Mouse (Mus musculus) heart, adult 2 months (tissue): ENCODE measurements around the gene Spns2. TPM values are rescaled to one million over a fixed set of nuclear protein-coding genes. Genes with fewer than 3 reads are reported as not detected.
"Not testable (repeated sequence)": the region's sequence is repeated elsewhere in the genome, so short reads cannot be mapped to it uniquely, and the experiment has no call there.

Experiments
- DNase-seq, 2 experiments: peaks; one replicate each; pipeline ENCODE4 v3.0.0; 2021
- H3K27ac ChIP-seq: fragments of 200-600 bp; 2 replicates; pipeline ENCODE4 v1.8.1; 2022
- H3K27me3 ChIP-seq: fragments of 200-500 bp; 2 replicates; pipeline ENCODE4 v1.6.1; 2012; ENCODE audit warnings: mild to moderate bottlenecking, low read length, inconsistent platforms, mixed read lengths; ENCODE audit not compliant: control insufficient read depth, insufficient read depth
- H3K36me3 ChIP-seq: fragments of 200-500 bp; 2 replicates; pipeline ENCODE4 v1.6.1; 2012; ENCODE audit warnings: low read length, inconsistent platforms; ENCODE audit not compliant: control insufficient read depth, insufficient read depth
- H3K4me1 ChIP-seq: fragments of 200-500 bp; 2 replicates; pipeline ENCODE4 v1.6.1; 2011; ENCODE audit warnings: low read length; ENCODE audit not compliant: control insufficient read depth, insufficient read depth
- H3K4me3 ChIP-seq: fragments of 200-600 bp; 2 replicates; pipeline ENCODE4 v1.8.1; 2022
- H3K79me2 ChIP-seq: fragments of 200-500 bp; replicated peaks from 2 replicates; pipeline ENCODE4 v1.6.1; 2012; ENCODE audit warnings: mild to moderate bottlenecking, inconsistent platforms, low read length, moderate library complexity, mixed read lengths; ENCODE audit not compliant: control insufficient read depth, insufficient read depth
- H3K9ac ChIP-seq: fragments of 200-500 bp; 2 replicates; pipeline ENCODE4 v1.6.1; 2012; ENCODE audit warnings: low read depth, mild to moderate bottlenecking, control low read depth, inconsistent platforms, low read length, mixed read lengths
- CTCF ChIP-seq: fragments of 200-600 bp; IDR thresholded peaks from 2 replicates; pipeline ENCODE4 v1.8.1; 2022; ENCODE audit warnings: antibody characterized with exemption, mild to moderate bottlenecking, moderate library complexity
- EP300 ChIP-seq: fragments of 200-500 bp; IDR thresholded peaks from 2 replicates; pipeline ENCODE4 v1.6.1; 2011; ENCODE audit warnings: low read depth, low read length, control low read depth; ENCODE audit not compliant: insufficient read depth
- POLR2A ChIP-seq: fragments of 200-500 bp; IDR thresholded peaks from 2 replicates; pipeline ENCODE4 v1.6.1; 2011; ENCODE audit warnings: mild to moderate bottlenecking, low read depth, low read length, control low read depth; ENCODE audit not compliant: insufficient read depth
- WGBS: fragments of 180-500 bp; shearing (Covaris S2); methylation state at CpG from one replicate; pipeline ENCODE4 v1.1.7; 2018; 5-methylcytosine and 5-hydroxymethylcytosine counted together
- intact Hi-C: fragments of 180-260 bp; cut with DNase I; formaldehyde crosslinking; loops from one replicate; pipeline ENCODE4 v1.15.1; 2025
- polyA plus RNA-seq: library from polyadenylated mRNA; depleted of rRNA; stranded (reverse); fragments of >200 nt; gene quantifications from 2 replicates; pipeline ENCODE4 v1.2.3, GENCODE M21; 2012
- total RNA-seq, 2 experiments: library from RNA; stranded (reverse); gene quantifications; 2 replicates each; pipeline ENCODE4 v1.2.3; 2021

Spns2 gene
- total and polyA plus RNA-seq, 3 experiments: 6.1 to 13.8 (median 7.9) TPM

GRCm38 (mm10) chr11:72447475-72447874 is 42.2 kb downstream of the Spns2 start:
- WGBS: 67% methylated on average over 8 of the region's 8 CpGs
- no peaks in the 10 kb centered on the region for H3K36me3 ChIP-seq
- no peak overlapping the region for H3K27ac ChIP-seq
- no peaks in the 10 kb centered on the region for H3K4me1 ChIP-seq
- H3K4me3 ChIP-seq: no peak overlapping the region
- no peaks in the 10 kb centered on the region for H3K27me3 ChIP-seq
- H3K79me2 ChIP-seq: no peaks in the 10 kb centered on the region
- no peak overlapping the region for H3K9ac ChIP-seq
- DNase-seq: no peak
- intact Hi-C loops: loop anchor here (5.0 to 10.0 kb wide), 2 partner anchors 40 to 347 kb away; partner anchors contain the start of genes Cyb5d2, Spns2 and Zzef1
- TF ChIP-seq CTCF (peak; percentile 56), EP300 (no peak), POLR2A (no peak)

- Histone ChIP-seq H3K4me1 (peaks cover 2% of the 10 kb centered on the region), H3K27ac (no peak overlapping the region), H3K9ac (no peak overlapping the region), H3K4me3 (no peak overlapping the region), H3K27me3 (no peaks in the 10 kb centered on the region), H3K36me3 (no peaks in the 10 kb centered on the region; the same call in 1 of the 2 replicates), H3K79me2 (no peaks in the 10 kb centered on the region)
- WGBS: 87% methylated on average over 6 of the region's 6 CpGs
- 0 out of 2 replicates have a peak, but pooled peaks have one; percentile 19 for TF ChIP-seq EP300
- TF ChIP-seq POLR2A: no peak
- TF ChIP-seq CTCF: peak; percentile 83
- DNase-seq: peak; percentile 43 to 59
- intact Hi-C loops: loop anchor here (5.0 to 10.0 kb wide), 2 partner anchors 41 to 348 kb away; partner anchors contain the start of genes Cyb5d2, Spns2 and Zzef1
Observed at GRCm38 (mm10) chr11:72446311-72447105, 43.2 kb downstream of the Spns2 start.

- under 1% methylated on average over 46 of the region's 46 CpGs for WGBS
- Histone ChIP-seq H3K27me3 (no peaks in the 10 kb centered on the region), H3K79me2 (no peaks in the 10 kb centered on the region), H3K36me3 (no peaks in the 10 kb centered on the region; the same call in 1 of the 2 replicates), H3K27ac (peak within 1 kb of the TSS; percentile 81), H3K4me1 (peaks cover 2% of the 10 kb centered on the region), H3K4me3 (peak within 1 kb of the TSS; percentile 93), H3K9ac (peak within 1 kb of the TSS; percentile 80)
- DNase-seq: peak; percentile 98 to 99
- intact Hi-C loops: loop anchor here (2.0 to 10.0 kb wide), 2 partner anchors 124 to 354 kb away; partner anchors contain the start of genes Cyb5d2 and Zzef1
- TF ChIP-seq POLR2A: peak; percentile 95
- 0 out of 2 replicates have a peak, but pooled peaks have one; percentile 10 for TF ChIP-seq CTCF
- peak; percentile 81; the same call in 1 of the 2 replicates for TF ChIP-seq EP300
Observed at GRCm38 (mm10) chr11:72440965-72441664, 48.6 kb downstream of the Spns2 start, which contains the start of gene Mybbp1a. TSS of gene Mybbp1a (plus strand) at chr11:72441355.

DNA sequence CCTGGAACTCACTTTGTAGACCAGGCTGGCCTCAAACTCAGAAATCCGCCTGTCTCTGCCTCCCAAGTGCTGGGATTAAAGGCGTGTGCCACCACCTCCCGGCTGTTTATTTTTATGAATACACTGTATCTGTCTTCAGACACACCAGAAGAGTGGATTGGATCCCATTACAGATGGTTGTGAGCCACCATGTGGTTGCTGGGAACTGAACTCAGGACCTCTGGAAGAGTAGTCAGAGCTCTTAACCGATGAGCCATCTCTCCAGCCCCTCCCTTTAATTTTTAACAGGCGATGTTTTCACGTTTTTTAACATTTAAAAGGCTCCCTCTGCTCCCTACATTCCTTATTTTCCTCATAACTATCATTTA is 49.1 kb downstream of the Spns2 start:
- H3K4me3 ChIP-seq: peak overlapping the region; percentile 93
- H3K79me2 ChIP-seq, DNase-seq, H3K36me3 ChIP-seq, H3K27me3 ChIP-seq, H3K4me1 ChIP-seq: not testable (repeated sequence)
- WGBS: 33% methylated on average over 6 of the region's 6 CpGs
- intact Hi-C loops: loop anchor here (2.0 to 10.0 kb wide), 2 partner anchors 124 to 354 kb away; partner anchors contain the start of genes Cyb5d2 and Zzef1
- H3K27ac ChIP-seq: peak overlapping the region; percentile 81
- peak overlapping the region; percentile 80; the same call in 1 of the 2 replicates for H3K9ac ChIP-seq

DNA sequence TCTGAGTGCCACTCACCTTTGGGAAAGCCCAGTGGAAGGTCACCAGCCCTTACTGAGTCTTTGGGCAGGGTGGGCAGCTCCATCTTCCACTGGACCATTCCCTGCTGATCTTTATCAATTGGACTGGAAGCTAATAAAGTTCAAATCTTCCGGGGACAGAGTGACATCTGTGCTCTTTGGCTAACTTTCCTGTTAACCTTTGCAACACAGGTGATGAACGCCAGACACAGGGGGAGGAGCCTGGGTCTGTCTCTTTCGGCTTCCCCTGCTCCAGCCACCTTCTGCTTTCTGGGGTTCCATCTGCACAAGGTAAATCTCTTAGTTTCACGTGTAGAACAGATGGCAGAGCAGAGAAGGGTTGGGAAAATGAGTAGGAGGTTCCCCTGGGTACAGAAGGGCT is 51.3 kb downstream of the Spns2 start:
- intact Hi-C loops: no loop called here
- no peaks in the 10 kb centered on the region for H3K27me3 ChIP-seq
- no peaks in the 10 kb centered on the region; the same call in 1 of the 2 replicates for H3K36me3 ChIP-seq
- H3K27ac ChIP-seq: no peak overlapping the region
- H3K9ac ChIP-seq: no peak overlapping the region
- no peaks in the 10 kb centered on the region for H3K79me2 ChIP-seq
- H3K4me3 ChIP-seq: no peak overlapping the region
- DNase-seq: no peak
- no peak for TF ChIP-seq EP300
- TF ChIP-seq POLR2A: no peak
- TF ChIP-seq CTCF: no peak
- peaks cover 2% of the 10 kb centered on the region for H3K4me1 ChIP-seq
- whole genome bisulfite sequencing: 53% methylated on average over 4 of the region's 4 CpGs
